Mouse (Mus musculus) heart, postnatal 0 days (tissue): ENCODE results near the gene Pgap3.

Source experiments
- CTCF ChIP-seq: IDR thresholded peaks from 2 replicates; pipeline ENCODE4 v1.5.1; 2016; ENCODE audit warnings: antibody characterized with exemption, control low read depth, low read depth
- EP300 ChIP-seq: IDR thresholded peaks from 2 replicates; pipeline ENCODE4 v1.6.1; 2016; ENCODE audit warnings: antibody characterized with exemption, low read depth

- TF ChIP-seq CTCF, result peak; percentile 83
- no peak for TF ChIP-seq EP300
Measured at GRCm38 (mm10) chr11:98355732-98356299, 44.5 kb downstream of the Pgap3 start.
